Mouse (Mus musculus): ENCODE measurements around the gene Krt7.
A peak's percentile ranks its signal among the peaks of the same experiment; 100 is the strongest.

Gene Krt7

DNA sequence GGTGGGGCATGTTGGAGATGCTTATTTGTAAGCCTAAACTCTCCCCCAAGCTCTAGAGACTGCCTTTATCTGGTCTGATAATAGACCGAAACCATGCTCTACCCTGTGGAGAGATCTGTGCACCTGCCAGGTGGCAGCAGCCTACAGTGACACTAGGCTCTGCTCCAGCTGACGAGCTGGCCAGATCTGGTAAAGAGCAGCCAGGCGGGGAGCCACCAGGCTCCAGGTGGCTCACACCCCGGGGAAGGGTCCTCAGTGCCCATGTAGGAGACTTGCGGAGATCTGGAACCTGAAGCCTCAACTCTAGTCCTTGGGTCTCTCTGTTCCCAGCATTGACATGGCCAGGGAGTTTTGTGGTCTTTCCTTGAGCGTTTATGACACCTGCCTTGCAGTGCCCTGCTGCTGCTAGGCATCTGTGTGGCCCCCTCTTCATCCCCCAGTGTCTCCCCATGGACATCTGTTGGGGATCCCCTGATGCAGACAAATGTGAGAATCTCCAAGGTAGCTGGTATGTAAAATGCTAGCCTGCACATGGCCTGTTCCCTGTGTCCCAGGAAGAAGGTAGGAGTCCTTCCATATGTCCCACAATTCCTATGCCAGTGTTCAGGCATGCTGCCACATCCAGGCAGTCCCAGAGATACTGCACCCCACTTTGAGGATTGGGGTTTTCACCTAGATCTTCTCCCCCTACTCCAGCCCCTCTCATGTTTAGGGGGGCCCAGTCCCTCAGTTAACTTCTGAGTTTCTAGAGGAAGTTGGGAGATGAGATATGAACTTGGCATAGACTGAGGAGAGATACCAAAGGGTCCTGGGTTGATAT lies 34.7 kb upstream of the Krt7 start:
- no peak for DNase-seq (ENCODE audit: inconsistent age in 2 of 2, low spot score in 1 of 2)

DNA sequence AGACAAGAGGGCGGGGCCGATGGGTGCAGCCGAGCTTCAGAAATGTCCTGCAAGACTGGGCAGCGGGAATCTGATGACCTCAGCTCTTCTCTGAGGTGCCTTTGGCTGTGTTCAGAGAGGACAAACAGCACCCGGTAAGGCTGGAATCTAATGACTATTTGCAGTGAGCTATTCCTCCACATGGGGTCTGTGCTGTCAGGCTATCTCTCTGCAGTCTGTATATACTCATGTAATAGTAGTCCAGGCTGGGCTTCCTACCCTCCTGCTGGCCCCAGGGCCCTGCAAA lies 34.1 kb upstream of the Krt7 start:
- DNase-seq (ENCODE audit: inconsistent age in 2 of 2, low spot score in 1 of 2), result no peak

DNA sequence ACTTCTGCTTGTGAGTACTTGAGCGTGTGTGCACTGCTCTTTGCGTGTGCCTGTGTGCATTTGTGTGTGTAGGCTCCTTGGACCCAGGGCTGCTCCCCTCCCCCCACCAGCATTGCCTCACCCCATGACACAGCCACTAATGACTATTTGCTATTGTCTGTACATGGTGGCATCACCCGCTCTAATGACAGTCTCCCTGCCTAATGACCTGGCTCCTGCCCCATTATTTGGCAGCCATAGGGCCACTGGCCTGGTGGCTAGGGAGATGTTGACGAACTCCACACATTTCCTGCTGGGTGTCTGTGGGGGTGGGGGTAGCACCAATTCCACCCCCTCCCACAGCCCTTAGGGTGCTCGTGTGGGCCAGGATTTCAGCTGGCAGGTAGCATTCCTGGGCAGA lies 32.2 kb upstream of the Krt7 start:
- no peak for DNase-seq (ENCODE audit: inconsistent age in 2 of 2, low spot score in 1 of 2)

DNA sequence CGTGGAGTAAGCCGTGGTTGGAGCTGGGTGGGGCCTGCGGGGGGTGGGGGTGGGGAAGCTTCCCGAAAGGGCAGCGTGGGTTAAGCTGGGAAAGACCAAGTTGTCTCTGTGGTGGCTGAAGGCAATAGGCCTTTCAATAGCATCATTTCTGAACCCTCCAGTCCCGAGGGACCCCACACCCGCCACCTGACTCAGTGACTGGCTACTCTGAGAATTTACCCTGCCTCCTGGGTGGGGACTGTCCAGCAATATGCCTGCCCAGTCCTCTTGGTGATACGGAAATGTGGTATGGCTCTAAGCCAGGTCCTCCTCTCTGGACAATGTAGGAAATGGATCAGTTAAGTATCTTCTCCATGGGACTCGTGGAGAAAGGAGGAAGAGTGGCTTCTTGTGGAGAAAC lies 29.1 kb upstream of the Krt7 start:
- peak; percentile 53 to 68 for DNase-seq (ENCODE audit: inconsistent age in 2 of 2, low spot score in 1 of 2)

DNA sequence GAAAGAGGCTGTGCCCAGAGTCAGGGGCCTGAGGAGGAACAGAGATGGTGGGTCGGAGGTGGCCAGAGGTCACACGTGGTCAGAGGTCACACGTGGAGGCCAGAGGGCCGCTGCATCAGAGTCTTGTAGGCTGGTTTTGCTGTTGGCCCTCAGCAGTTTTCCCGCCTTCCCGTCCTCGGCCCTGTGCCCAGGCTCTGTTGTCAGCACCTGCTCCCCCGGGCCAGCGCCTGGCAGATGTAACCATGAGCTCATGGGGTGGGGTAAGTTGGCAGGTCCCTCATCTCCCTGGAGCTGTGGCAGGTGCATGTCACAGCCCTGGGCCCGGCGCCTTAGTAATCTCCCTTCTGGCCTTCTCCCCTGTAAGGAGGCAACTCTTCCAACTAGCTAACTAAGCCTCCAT lies 28.0 kb upstream of the Krt7 start:
- DNase-seq (ENCODE audit: inconsistent age in 2 of 2, low spot score in 1 of 2), result peak in 1 of 2 experiments; percentile 42

DNA sequence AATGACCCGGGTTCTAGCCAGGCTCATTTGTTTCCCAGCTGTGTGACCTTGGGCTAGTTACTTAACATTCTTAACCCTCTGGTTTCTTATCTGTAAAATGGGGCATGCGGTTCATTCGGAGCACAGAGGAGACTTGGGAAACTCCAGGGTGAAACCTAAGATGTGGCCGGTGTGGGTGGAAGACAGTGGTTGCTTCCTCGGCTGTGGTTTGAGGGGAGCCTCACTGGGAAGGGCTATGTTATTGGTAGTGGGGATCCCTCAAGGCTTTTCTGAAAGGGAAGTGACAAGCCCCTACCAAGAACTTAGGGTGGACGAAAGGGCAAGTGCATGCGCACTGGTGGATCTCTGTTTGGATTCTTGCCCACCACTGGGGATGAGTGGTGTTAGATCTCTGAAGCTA lies 26.2 kb upstream of the Krt7 start:
- DNase-seq (ENCODE audit: inconsistent age in 2 of 2, low spot score in 1 of 2), result no peak

DNA sequence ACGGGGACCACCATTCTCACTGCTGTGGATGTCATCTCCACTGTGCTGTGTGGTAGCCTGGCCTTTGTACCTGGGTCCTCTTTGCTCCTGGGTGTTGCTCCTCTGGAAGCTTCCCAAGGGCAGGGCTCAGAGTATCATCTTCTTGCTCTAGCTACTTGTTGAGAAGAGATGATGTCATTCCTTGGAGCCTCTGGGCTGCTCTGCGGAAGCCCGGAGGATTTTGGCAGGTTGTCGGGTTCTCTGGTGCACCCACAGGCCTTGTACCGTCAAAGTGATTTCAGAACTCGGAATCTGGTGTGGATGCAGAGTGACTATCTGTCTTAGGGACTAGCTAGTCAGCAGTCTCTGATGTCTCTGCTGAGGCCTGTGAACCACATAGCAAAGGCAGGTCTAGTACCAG lies 25.8 kb upstream of the Krt7 start:
- peak in 1 of 2 experiments; percentile 20 for DNase-seq (ENCODE audit: inconsistent age in 2 of 2, low spot score in 1 of 2)

DNA sequence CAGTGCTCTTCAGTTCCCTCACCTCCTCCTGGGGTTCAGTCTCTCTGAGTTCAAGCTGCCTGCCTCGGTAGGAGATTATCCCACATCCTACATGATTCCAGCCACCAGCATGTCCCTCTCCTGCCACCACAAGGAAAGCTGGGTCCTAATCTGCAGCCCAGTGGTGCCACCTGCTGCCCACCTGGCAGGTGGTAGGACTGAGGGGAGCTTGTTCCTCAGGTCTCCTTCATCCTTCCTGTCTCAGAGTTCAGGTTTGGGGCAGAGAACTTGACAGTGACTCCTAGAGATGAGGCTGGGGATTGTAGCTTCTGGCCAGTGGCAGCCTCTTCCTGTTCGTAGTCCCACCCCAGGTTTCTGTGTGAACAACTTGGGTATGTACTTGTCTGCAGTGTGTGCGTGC lies 23.7 kb upstream of the Krt7 start:
- peak in 1 of 2 experiments; percentile 51 for DNase-seq (ENCODE audit: inconsistent age in 2 of 2, low spot score in 1 of 2)

DNA sequence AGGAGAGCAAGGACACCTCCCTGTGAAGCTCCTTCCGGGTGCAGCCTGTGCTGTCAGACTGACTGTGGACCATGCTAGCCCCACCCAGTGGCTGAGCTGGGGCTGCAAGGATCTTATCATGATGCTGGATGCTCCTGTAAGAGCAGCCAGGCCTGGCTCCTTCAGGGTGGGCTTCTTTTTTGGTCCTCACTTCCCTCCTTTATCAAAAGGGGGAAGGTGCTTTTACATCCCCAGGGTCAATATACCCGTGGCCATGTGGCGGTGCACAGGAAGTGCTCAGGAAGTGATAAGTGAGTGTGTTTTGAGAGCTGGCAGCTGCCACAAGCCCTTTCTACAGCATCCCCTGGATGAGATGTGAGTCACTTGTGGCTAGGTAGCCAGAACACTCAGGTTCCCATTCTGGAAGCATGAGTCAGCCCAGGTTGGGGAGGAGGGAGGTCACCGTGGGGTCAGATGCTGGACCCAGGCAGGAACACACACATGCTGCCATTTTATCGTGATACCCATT lies 22.8 kb upstream of the Krt7 start:
- peak in 1 of 2 experiments; percentile 57 for DNase-seq (ENCODE audit: inconsistent age in 2 of 2, low spot score in 1 of 2)

DNA sequence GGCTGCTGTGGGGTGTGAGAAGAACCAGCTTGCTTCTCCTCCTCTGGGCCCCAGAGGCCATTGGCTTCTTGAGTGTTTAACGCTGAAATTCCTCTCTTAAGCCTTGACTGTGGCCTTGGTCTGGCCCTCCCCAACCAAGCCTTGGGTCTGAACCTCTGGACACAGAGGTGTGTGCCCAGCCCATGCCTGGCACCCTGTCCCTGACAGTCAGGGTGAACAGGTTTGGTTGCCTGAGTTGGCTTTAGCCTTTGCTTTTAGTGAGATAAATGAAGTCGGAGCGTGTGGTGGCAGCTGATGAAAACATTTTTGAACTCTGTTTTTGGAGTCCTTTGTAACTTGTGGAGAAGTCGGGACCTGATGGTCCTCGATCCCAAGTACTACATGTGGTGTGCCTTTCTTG lies 20.6 kb upstream of the Krt7 start:
- DNase-seq (ENCODE audit: inconsistent age in 2 of 2, low spot score in 1 of 2), result no peak

DNA sequence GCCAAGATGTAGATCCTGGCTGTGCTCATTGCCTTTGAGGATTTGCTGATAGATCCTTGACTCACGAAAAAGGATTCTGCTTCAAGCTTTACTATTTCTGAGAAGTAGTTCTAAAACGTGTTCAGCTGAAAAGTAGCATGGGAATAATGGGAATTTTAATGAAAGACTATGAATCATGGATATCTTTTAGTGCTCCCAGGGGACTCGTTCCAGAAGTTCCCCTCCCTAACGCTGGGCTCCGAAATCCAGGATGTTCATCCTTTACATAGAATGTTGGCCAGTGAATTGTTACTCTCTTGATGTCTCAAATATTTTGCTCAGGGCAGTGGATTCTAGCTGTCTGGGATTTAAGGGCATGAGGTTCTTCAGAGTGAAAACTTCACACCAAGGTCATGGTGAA lies 18.6 kb upstream of the Krt7 start:
- no peak for DNase-seq (ENCODE audit: inconsistent age in 2 of 2, low spot score in 1 of 2)

DNA sequence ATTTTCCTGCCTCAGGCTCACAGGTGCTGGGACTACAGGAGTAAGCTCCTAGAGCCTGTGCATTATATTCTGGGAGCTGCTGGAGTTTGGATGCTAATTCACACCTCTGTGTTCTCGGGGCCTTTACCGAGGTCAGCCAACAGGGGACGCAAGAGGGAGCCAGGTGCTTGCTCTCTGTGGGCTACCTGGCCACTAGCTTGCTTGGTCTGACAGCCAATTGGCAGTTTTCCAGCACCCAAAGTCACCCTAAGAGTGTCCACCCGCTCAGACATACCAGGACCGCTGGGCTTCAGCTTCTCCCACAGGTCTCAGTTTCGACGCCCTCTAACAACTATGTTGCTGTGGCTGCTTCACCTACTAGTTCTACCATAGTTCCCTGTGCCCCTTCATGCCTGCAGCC lies 15.9 kb upstream of the Krt7 start:
- DNase-seq (ENCODE audit: inconsistent age in 2 of 2, low spot score in 1 of 2), result no peak

DNA sequence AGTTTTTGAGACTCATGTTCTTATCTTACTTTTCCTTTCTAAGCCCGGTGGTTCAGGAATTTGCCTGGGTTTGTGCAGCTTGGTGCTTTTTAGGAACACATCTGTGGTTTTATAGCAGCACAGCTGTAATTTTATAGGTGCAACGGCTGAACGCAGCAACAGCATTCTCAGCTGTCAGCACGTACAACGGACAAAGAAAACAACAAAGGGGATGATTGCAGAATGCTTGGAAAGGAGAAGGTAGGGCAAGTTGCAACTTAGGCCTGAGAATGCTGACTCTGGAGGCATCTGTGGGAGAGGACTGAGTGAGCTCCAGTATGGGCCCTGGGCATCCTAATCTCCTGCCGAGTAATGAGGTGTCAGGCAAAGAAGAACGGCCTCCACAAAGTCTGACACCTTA lies 14.4 kb upstream of the Krt7 start:
- no peak for DNase-seq (ENCODE audit: inconsistent age in 2 of 2, low spot score in 1 of 2)

DNA sequence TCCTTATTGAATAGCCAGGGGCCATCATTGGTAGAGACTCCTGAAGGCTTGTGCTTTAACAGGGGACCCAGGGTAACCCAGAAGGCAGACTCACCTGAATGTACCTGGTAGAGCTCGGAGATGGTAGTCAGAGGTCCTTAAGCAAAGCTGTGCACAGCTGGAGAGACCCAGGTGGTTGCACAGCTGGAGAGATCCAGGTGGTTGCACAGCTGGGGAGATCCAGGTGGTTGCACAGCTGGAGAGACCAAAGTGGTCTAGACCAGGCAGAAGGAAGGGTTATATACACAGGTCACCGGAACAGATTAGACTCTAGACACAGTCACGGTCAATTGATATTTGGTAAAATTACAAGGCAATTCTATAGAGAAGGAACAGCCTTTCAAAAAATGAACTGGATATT lies 13.9 kb upstream of the Krt7 start:
- no peak for DNase-seq (ENCODE audit: inconsistent age in 2 of 2, low spot score in 1 of 2)

DNA sequence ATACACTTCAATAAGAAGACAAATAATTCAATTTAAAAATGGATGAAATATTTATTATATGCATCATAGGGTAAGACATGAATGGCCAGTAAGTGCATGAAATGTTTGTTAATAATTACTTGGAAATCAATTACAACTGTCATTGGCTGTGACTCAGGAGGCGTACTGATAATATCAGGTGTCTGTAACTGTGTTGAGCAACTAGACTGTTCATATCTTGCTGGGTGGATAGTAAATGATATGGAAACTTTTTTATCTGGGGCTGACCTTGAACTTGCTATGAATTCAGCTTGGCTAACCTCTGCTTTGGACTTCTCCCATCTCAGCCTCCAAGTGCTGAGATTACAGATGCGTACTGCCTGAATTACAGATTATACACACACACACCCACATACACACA lies 13.2 kb upstream of the Krt7 start:
- no peak for DNase-seq (ENCODE audit: inconsistent age in 2 of 2, low spot score in 1 of 2)

DNA sequence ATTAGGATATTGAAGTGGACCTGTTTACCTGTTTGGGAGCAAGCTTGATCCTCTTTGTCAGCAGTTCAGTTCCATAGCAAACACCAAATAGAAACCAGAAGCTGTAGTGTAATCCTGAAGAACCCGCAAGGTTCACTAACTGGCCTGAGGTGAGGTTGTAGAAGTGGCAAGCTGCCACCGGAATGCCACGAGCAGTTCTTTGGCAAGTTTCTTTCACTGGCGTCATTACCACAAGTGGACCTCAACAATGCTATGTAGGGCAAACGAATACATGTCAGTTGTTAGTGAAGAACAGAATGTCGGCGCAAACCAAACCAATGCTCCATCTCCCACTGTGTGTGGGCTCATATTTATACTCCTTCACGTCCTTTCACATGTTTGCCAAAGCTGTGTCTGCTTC lies 12.6 kb upstream of the Krt7 start:
- no peak for DNase-seq (ENCODE audit: inconsistent age in 2 of 2, low spot score in 1 of 2)

DNA sequence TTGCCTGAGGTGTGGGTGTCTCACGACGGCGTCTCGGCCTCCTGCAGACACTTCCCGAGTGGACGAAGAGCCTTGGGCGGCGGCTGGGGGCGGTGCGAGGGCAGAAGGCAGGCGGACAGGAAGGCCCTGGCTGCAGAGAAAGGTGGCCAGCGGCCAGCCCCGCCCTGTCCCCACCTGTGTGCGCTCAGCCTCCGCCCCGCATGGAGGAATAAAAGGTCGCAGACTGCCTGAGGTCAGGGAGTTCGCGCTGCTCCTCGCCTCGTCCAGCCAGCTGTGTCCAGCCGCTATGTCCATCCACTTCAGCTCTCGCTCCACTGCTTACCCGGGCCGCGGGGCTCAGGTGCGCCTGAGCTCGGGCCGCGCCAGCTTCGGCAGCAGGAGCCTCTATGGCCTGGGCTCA lies 1.3 kb downstream of the Krt7 start:
- DNase-seq (ENCODE audit: inconsistent age in 2 of 2, low spot score in 1 of 2), result no peak

DNA sequence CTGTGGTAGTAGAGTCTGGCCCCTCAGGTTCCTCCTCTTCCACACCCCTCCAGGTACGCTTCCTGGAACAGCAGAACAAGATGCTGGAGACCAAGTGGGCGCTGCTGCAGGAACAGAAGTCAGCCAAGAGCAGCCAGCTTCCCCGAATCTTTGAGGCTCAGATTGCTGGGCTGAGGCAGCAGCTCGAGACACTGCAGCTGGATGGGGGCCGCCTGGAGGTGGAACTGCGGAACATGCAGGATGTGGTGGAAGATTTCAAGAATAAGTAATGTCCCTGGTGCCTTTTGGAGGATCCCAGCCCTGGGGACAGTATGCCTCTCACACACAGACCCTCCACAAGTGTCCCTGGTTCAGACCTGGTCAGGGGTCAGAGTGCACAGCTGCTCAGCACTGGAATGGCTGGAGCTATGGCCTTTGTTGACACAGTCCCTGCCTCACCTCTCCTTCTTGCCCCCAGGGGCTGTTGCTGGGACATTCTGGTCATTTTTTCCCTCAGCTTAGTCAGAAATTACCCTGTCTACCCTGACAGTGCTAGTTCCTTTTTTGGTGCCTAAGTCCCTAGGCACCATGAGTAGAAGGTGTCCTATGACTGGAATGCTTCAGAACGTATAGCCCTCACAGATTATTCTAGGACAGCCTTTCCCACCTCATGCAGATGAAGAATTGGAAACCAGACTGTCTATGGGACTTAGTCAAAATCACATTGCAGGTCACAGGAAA lies 3.2 kb downstream of the Krt7 start:
- no peak for DNase-seq (ENCODE audit: inconsistent age in 2 of 2, low spot score in 1 of 2)

DNA sequence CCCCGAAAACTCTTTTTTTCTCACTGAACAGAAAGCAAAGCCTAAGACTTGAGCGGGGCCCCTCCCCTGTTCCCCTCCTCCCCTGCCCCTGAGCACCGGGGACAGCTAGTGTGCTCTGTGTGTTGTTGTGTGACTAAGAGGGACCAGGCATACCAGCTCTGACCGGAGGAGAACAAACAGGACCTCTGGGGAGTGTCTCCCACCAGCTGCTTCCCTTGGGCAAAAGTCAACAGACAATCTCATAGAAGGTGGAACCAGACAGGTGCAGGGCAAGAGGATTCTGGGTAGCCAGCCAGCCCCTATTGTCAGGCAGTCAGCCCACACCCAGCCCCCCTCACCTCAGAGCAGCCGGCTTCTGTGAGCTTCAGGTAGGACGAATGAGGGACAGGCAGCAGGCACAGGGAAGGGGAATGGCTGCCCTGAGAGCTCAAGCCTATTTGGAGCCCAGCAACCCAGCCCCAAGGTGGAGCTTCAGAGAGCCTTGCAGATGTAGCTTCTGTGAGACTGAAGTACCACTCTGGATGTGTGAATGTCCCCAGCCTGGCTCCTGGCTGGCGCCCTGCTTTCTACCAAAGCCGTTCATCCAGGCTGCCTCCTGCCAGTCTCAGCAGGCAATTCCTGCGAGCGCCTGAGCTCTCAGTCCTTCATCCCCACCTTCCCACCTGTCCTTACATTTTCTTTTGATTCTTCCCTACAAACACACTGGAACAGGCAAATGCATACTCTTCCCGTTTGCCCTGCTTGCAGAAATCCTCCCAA lies 4.1 kb downstream of the Krt7 start:
- no peak for DNase-seq (ENCODE audit: inconsistent age in 2 of 2, low spot score in 1 of 2)

DNA sequence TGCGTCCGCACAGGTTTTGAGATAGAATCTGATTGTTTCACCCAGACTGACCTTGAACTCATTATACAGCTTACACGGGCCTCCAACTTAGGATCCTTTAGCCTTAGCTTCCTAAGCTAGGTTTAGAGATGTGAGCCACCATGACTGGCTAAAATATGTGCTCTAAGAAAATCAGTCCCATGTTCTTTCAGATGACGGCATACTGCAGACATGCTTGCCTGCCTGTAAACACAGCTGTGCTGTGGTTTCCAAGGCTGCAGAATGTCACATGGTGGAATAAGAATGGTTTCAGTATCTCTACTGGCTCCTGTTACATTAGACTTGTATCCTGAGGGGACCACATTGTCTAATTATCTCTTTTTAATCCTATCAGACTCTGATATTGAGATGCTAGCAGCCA lies 8.1 kb downstream of the Krt7 start:
- no peak for DNase-seq (ENCODE audit: inconsistent age in 2 of 2, low spot score in 1 of 2)

DNA sequence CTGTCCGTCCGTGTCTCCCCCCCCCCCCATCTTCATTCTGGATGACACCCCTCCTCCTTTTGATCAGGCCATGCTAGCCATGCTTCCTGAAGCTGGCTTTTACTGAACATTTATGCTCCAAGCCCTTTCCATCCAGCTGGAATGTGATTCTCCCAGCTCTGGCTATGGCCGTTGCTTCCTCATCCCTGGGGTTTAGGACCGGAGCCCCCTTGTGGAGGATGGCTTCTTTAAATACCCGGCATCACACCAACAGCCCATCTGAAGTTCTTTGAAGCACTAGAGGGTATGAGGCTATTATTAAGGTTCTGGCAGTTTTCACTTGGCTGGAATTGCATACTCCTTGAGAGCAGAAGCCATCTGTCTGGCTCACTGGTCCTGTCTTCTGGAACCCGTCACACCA lies 10.1 kb downstream of the Krt7 start:
- no peak for DNase-seq (ENCODE audit: inconsistent age in 2 of 2, low spot score in 1 of 2)

DNA sequence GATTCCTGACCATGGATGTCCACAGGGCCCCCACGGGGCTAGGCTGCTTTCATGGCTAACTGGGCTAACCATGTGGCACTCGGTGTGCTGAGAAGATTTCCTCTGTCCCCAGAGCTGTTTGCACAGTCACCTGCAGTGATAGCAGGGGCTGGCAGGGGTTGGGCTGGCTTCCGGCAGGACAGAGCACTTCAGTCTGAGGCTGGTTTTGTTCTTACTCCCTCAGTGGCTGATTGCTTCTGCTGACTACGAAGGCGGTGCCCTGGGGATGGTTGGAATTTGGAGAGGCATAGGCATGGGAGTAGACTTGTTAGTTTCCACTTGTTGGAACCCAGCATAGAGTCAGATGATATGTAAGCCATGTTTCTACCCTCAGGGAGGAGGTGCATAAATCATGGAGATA lies 14.1 kb downstream of the Krt7 start:
- no peak for DNase-seq (ENCODE audit: inconsistent age in 2 of 2, low spot score in 1 of 2)

All from adrenal gland, adult (tissue).